ENCODE assay signal across 25 mouse cellular contexts in genomic region chr3:101276501-101277320, GRCm38 (mm10). TPM values are rescaled to one million over a fixed set of nuclear protein-coding genes. Genes with fewer than 3 reads are reported as not detected.
DNase-seq lines count a peak whose midpoint lies in the region; ATAC-seq and TF ChIP-seq lines count a peak whose summit lies in the region.
"Had no signal": no experiment of that assay in that cellular context is flagged by ENCODE, and none has a peak within 500 bp of the region (broad histone marks: within the 10 kb centered on the region; RNA-seq: fewer than 3 reads in every experiment).

No protein-coding gene starts in this region.

- H3K9me3 ChIP-seq in hindbrain, embryonic 16.5 days (ENCODE audit: control insufficient read depth, low read length) = no peaks in the 10 kb centered on the region
- H3K9me3 ChIP-seq in hindbrain, embryonic 11.5 days (ENCODE audit: control insufficient read depth, low read length) = no peaks in the 10 kb centered on the region
- H3K9me3 ChIP-seq in lung, postnatal 0 days (ENCODE audit: low read length) = no peaks in the 10 kb centered on the region
- H3K9me3 ChIP-seq: hindbrain, embryonic 13.5 days; intestine, embryonic 15.5 days; stomach, embryonic 15.5 days had no signal

- no peaks in the 10 kb centered on the region for H3K36me3 ChIP-seq in hindbrain, embryonic 16.5 days (ENCODE audit: control insufficient read depth, insufficient read depth, low read length)
- no peaks in the 10 kb centered on the region for H3K36me3 ChIP-seq in hindbrain, embryonic 11.5 days (ENCODE audit: control insufficient read depth, insufficient read depth, low read length)
- H3K36me3 ChIP-seq in lung, postnatal 0 days (ENCODE audit: insufficient read depth, low read length) = no peaks in the 10 kb centered on the region
- H3K36me3 ChIP-seq: hindbrain, embryonic 13.5 days; intestine, embryonic 15.5 days; stomach, embryonic 15.5 days had no signal

- H3K4me2 ChIP-seq in hindbrain, embryonic 16.5 days (ENCODE audit: low read length) = no peak overlapping the region
- H3K4me2 ChIP-seq in hindbrain, embryonic 11.5 days (replicated peaks; ENCODE audit: low read depth, low read length) = no peak overlapping the region
- no peak overlapping the region for H3K4me2 ChIP-seq in lung, postnatal 0 days (replicated peaks; ENCODE audit: low read depth, low read length)
- H3K4me2 ChIP-seq: heart, embryonic 11.5 days; hindbrain, embryonic 13.5 days; intestine, embryonic 15.5 days; liver, embryonic 11.5 days; stomach, embryonic 15.5 days had no signal

- peak; percentile 19; the same call in 1 of the 2 replicates for ATAC-seq in hindbrain, embryonic 16.5 days
- ATAC-seq in hindbrain, embryonic 11.5 days (ENCODE audit: low FRiP score) = no peak
- ATAC-seq in lung, postnatal 0 days = no peak
- ATAC-seq: forebrain, embryonic 16.5 days; intestine, embryonic 15.5 days had no signal

- H3K27me3 ChIP-seq in hindbrain, embryonic 16.5 days (replicated peaks; ENCODE audit: control insufficient read depth, insufficient read depth, low read length) = no peaks in the 10 kb centered on the region
- no peaks in the 10 kb centered on the region for H3K27me3 ChIP-seq in hindbrain, embryonic 11.5 days (ENCODE audit: control insufficient read depth, insufficient read depth, low read length)
- H3K27me3 ChIP-seq in lung, postnatal 0 days (replicated peaks; ENCODE audit: insufficient read depth, low read length) = no peaks in the 10 kb centered on the region
- H3K27me3 ChIP-seq: hindbrain, embryonic 13.5 days; intestine, embryonic 15.5 days; stomach, embryonic 15.5 days had no signal

- WGBS in hindbrain, embryonic 16.5 days = 68% methylated on average over 12 of the region's 12 CpGs
- whole genome bisulfite sequencing in hindbrain, embryonic 11.5 days = 76% methylated on average over 12 of the region's 12 CpGs
- WGBS in lung, postnatal 0 days = 52% methylated on average over 12 of the region's 12 CpGs

- peaks cover 7% of the 10 kb centered on the region; the same call in 1 of the 2 replicates for H3K4me1 ChIP-seq in hindbrain, embryonic 16.5 days (ENCODE audit: control insufficient read depth, insufficient read depth, low read depth, low read length)
- no peaks in the 10 kb centered on the region for H3K4me1 ChIP-seq in hindbrain, embryonic 11.5 days (replicated peaks; ENCODE audit: control insufficient read depth, insufficient read depth, low read length)
- no peaks in the 10 kb centered on the region; the same call in 1 of the 2 replicates for H3K4me1 ChIP-seq in lung, postnatal 0 days (ENCODE audit: insufficient read depth, low read depth, low read length)

- no peak overlapping the region for H3K4me3 ChIP-seq in hindbrain, embryonic 16.5 days (ENCODE audit: low read length)
- no peak overlapping the region for H3K4me3 ChIP-seq in hindbrain, embryonic 11.5 days (ENCODE audit: low read depth, low read length)
- H3K4me3 ChIP-seq in lung, postnatal 0 days (ENCODE audit: low read depth, low read length) = no peak overlapping the region
- H3K4me3 ChIP-seq: hindbrain, embryonic 13.5 days; intestine, embryonic 15.5 days; stomach, embryonic 15.5 days had no signal

- H3K27ac ChIP-seq in hindbrain, embryonic 16.5 days (ENCODE audit: low read depth, low read length) = no peak overlapping the region
- no peak overlapping the region for H3K27ac ChIP-seq in hindbrain, embryonic 11.5 days (ENCODE audit: low read depth, low read length)
- no peak overlapping the region for H3K27ac ChIP-seq in lung, postnatal 0 days (ENCODE audit: low read length)
- H3K27ac ChIP-seq: hindbrain, embryonic 13.5 days; intestine, embryonic 15.5 days; stomach, embryonic 15.5 days had no signal

- intact Hi-C loops in left cerebral cortex, postnatal 10 days (cut with DNase I) = no loop called here

- TF ChIP-seq EP300 in lung, postnatal 0 days (IDR thresholded peaks at IDR 0.05) = no peak

- no peak overlapping the region for H3K9ac ChIP-seq in hindbrain, embryonic 16.5 days (ENCODE audit: low read depth, low read length)
- H3K9ac ChIP-seq in hindbrain, embryonic 11.5 days (ENCODE audit: low read depth, low read length) = no peak overlapping the region
- H3K9ac ChIP-seq in lung, postnatal 0 days (replicated peaks; ENCODE audit: low read depth) = no peak overlapping the region
- H3K9ac ChIP-seq: hindbrain, embryonic 13.5 days; intestine, embryonic 15.5 days; stomach, embryonic 15.5 days had no signal

- no peak for TF ChIP-seq CTCF in lung, postnatal 0 days (IDR thresholded peaks at IDR 0.05)

- DNase-seq in hindbrain, embryonic 11.5 days (ENCODE audit: low spot score) = no peak
- peak; percentile 69 for DNase-seq in T-cell, adult 2 months (ENCODE audit: low spot score)
- DNase-seq in naive thymus-derived CD4-positive, alpha-beta T cell, adult 2 months (ENCODE audit: low read depth) = peak; percentile 80
- DNase-seq in thymus, postnatal 14 days = peak; percentile 74
- no peak for DNase-seq in left cerebral cortex, postnatal 10 days (ENCODE audit: extremely low spot score in 1 of 2, low spot score in 2 of 2)
- DNase-seq in lung, postnatal 0 days (ENCODE audit: low spot score) = no peak
- DNase-seq: adrenal gland, postnatal 14 days; cerebellum, adult 11 months; cerebellum, postnatal 10 days; heart, postnatal 14 days; kidney, adult 9 months; layer of hippocampus, postnatal 36 days; lung, adult 18-20 months; right cerebral cortex, adult 18-20 months had no signal

RNA-seq across cellular contexts. Expression of gene Cd2, which starts 11.0 kb away (rescaled TPM):
- polyA plus RNA-seq in hindbrain, embryonic 16.5 days (2015; fragmentation: Nextera tagmentation; extraction: Ambion mirVana) = 0.14 TPM in 1 of 2 replicates, not detected in the other
- 0.14 TPM in 1 of 2 replicates, not detected in the other for polyA plus RNA-seq in hindbrain, embryonic 11.5 days (2014; fragmentation: Nextera tagmentation; extraction: Ambion mirVana)
- not detected for total RNA-seq in left cerebral cortex, postnatal 10 days (2021)
- 1.2 and 2.2 TPM in 2 replicates for polyA plus RNA-seq in lung, postnatal 0 days (2015; fragmentation: Nextera tagmentation; extraction: Ambion mirVana)
- total RNA-seq: gastrocnemius, adult 18-20 months; layer of hippocampus, postnatal 36 days had no signal
- polyA plus RNA-seq: embryonic facial prominence, embryonic 14.5 days; hindbrain, embryonic 13.5 days; limb, embryonic 11.5 days; liver, embryonic 11.5 days; neural tube, embryonic 11.5 days had no signal

Comparison
In these comparisons a context has a peak if more than half of its experiments do, and no peak if none do; other contexts are left out.
1. DNase-seq: peak in T-cell, adult 2 months (single experiment), naive thymus-derived CD4-positive, alpha-beta T cell, adult 2 months (single experiment) and thymus, postnatal 14 days (single experiment); none in hindbrain, embryonic 11.5 days (single experiment), left cerebral cortex, postnatal 10 days (0 of 2) and lung, postnatal 0 days (single experiment).